Mouse (Mus musculus) bone marrow macrophage, adult 2 months (primary cell): Measurements from ENCODE around the gene Ppp2r3a. TPM values are rescaled to one million over a fixed set of nuclear protein-coding genes. Genes with fewer than 3 reads are reported as not detected.

ENCODE experiments used
- H3K27ac ChIP-seq: 2 replicates; pipeline ENCODE4 v1.5.1; 2012; ENCODE audit warnings: low read depth, low read length; ENCODE audit not compliant: insufficient read depth
- H3K4me1 ChIP-seq: 2 replicates; pipeline ENCODE4 v1.6.1; 2012; ENCODE audit warnings: low read length; ENCODE audit not compliant: control insufficient read depth, insufficient read depth
- H3K4me3 ChIP-seq: 2 replicates; pipeline ENCODE4 v1.5.1; 2012; ENCODE audit warnings: mild to moderate bottlenecking, low read length, moderate library complexity; ENCODE audit not compliant: insufficient read depth
- CTCF ChIP-seq: IDR thresholded peaks from 2 replicates; pipeline ENCODE4 v1.5.1; 2012; ENCODE audit warnings: low read depth, mild to moderate bottlenecking, low read length, moderate library complexity
- POLR2A ChIP-seq: IDR thresholded peaks from 2 replicates; pipeline ENCODE4 v1.6.1; 2012; ENCODE audit warnings: mild to moderate bottlenecking, low read depth, low read length, borderline replicate concordance
- polyA plus RNA-seq: library from polyadenylated mRNA; stranded (reverse); fragments of >200 nt; gene quantifications from 2 replicates; pipeline ENCODE4 v1.2.4, GENCODE M21; 2012; ENCODE audit not compliant: missing spikeins, insufficient read depth, insufficient read length

Ppp2r3a gene
- 3.9 and 4.0 TPM in 2 replicates for polyA plus RNA-seq

GRCm38 (mm10) chr9:101251644-101252337 lies at the start of gene Ppp2r3a:
Ppp2r3a (minus strand) TSS chr9:101251795.
- no peak for TF ChIP-seq POLR2A
- no peak for TF ChIP-seq CTCF
- peak within 1 kb of the TSS; percentile 80 for H3K4me3 ChIP-seq
- H3K27ac ChIP-seq, result peak within 1 kb of the TSS; percentile 63
- no peaks in the 10 kb centered on the region for H3K4me1 ChIP-seq

GRCm38 (mm10) chr9:101300441-101300935 lies 48.9 kb upstream of the Ppp2r3a start:
- H3K27ac ChIP-seq, result no peak overlapping the region
- no peaks in the 10 kb centered on the region for H3K4me1 ChIP-seq
- H3K4me3 ChIP-seq, result no peak overlapping the region
- TF ChIP-seq CTCF (no peak), POLR2A (no peak)

GRCm38 (mm10) chr9:101291676-101292660 lies 40.4 kb upstream of the Ppp2r3a start:
- TF ChIP-seq CTCF, result no peak
- Histone ChIP-seq H3K4me1 (no peaks in the 10 kb centered on the region), H3K27ac (no peak overlapping the region), H3K4me3 (no peak overlapping the region)

GRCm38 (mm10) chr9:101290876-101291275 lies 39.3 kb upstream of the Ppp2r3a start:
- no peaks in the 10 kb centered on the region for H3K4me1 ChIP-seq
- TF ChIP-seq CTCF, result no peak
- H3K4me3 ChIP-seq, result no peak overlapping the region
- no peak overlapping the region for H3K27ac ChIP-seq

GRCm38 (mm10) chr9:101289750-101290149 lies 38.2 kb upstream of the Ppp2r3a start:
- Histone ChIP-seq H3K4me3 (no peak overlapping the region), H3K27ac (no peak overlapping the region), H3K4me1 (no peaks in the 10 kb centered on the region)
- TF ChIP-seq CTCF (no peak), POLR2A (no peak)

GRCm38 (mm10) chr9:101288901-101289647 lies 37.5 kb upstream of the Ppp2r3a start:
- TF ChIP-seq CTCF (no peak), POLR2A (no peak)
- no peaks in the 10 kb centered on the region for H3K4me1 ChIP-seq
- no peak overlapping the region for H3K4me3 ChIP-seq
- H3K27ac ChIP-seq, result no peak overlapping the region

- Histone ChIP-seq H3K27ac (no peak overlapping the region), H3K4me1 (no peaks in the 10 kb centered on the region), H3K4me3 (no peak overlapping the region)
- no peak for TF ChIP-seq CTCF
- no peak for TF ChIP-seq POLR2A
Measured at GRCm38 (mm10) chr9:101286766-101287165, 35.2 kb upstream of the Ppp2r3a start.

GRCm38 (mm10) chr9:101284049-101284448 lies 32.5 kb upstream of the Ppp2r3a start:
- no peaks in the 10 kb centered on the region for H3K4me1 ChIP-seq
- no peak overlapping the region for H3K4me3 ChIP-seq
- no peak for TF ChIP-seq POLR2A
- no peak for TF ChIP-seq CTCF
- H3K27ac ChIP-seq, result no peak overlapping the region

- no peak for TF ChIP-seq CTCF
- no peak for TF ChIP-seq POLR2A
- H3K4me1 ChIP-seq, result no peaks in the 10 kb centered on the region
- H3K27ac ChIP-seq, result no peak overlapping the region
- no peak overlapping the region for H3K4me3 ChIP-seq
Measured at GRCm38 (mm10) chr9:101282651-101283050, 31.1 kb upstream of the Ppp2r3a start.

GRCm38 (mm10) chr9:101281906-101282305 lies 30.3 kb upstream of the Ppp2r3a start:
- H3K4me3 ChIP-seq, result no peak overlapping the region
- H3K4me1 ChIP-seq, result no peaks in the 10 kb centered on the region
- TF ChIP-seq CTCF, result no peak
- no peak for TF ChIP-seq POLR2A
- no peak overlapping the region for H3K27ac ChIP-seq
